ENCODE assay signal across 23 mouse cellular contexts in the genomic region with DNA sequence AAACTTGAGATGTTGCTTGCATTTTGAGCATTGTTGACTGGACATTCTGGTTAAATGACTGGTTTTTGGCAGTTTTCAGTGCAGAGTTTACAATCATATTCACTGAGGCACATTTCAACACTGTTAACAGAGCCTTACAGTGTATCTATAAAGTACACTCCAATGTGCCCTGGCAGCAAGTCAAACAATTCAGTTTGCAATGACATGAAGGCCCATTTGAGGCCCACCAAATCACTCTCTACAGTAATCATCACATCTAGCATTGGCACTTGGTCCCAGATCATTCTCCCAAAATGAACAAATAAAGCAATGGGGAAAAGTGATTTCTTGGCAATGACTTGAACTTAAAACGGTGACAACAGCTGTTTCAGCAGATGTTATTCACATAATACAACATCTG.
A peak's percentile ranks its signal among the peaks of the same experiment; 100 is the strongest.
DNase-seq lines count a peak whose midpoint lies in the region; ATAC-seq lines count a peak whose summit lies in the region.
"Had no signal": no experiment of that assay in that cellular context is flagged by ENCODE, and none has a peak within 500 bp of the region (broad histone marks: within the 10 kb centered on the region; RNA-seq: fewer than 3 reads in every experiment).

No protein-coding gene starts in this region.

- peak; percentile 10 for DNase-seq in embryonic facial prominence, embryonic 14.5 days (ENCODE audit: low spot score)
- DNase-seq in embryonic facial prominence, embryonic 10.5 days (ENCODE audit: low spot score), result no peak
- no peak for DNase-seq in neural tube, embryonic 10.5 days (ENCODE audit: extremely low spot score, low spot score)
- DNase-seq in urinary bladder, postnatal 4 days (ENCODE audit: low spot score in 2 of 2), result no peak
- DNase-seq: adrenal gland, adult 8-10 months; adrenal gland, postnatal 14 days; adrenal gland, postnatal 36 days; B cell, adult 2 months; cerebellum, adult 11 months; cerebellum, adult 18-20 months; cerebellum, adult 8-10 months; cerebellum, adult 9-11 months; cerebellum, postnatal 14 days; forebrain, postnatal 0 days had no signal

- no peak overlapping the region for H3K9ac ChIP-seq in embryonic facial prominence, embryonic 14.5 days (ENCODE audit: low read depth, low read length)
- H3K9ac ChIP-seq in neural tube, embryonic 14.5 days (replicated peaks; ENCODE audit: low read depth, low read length), result no peak overlapping the region
- H3K9ac ChIP-seq: embryonic facial prominence, embryonic 13.5 days; forebrain, embryonic 13.5 days; forebrain, embryonic 15.5 days; forebrain, postnatal 0 days had no signal

- no peak overlapping the region for H3K27ac ChIP-seq in embryonic facial prominence, embryonic 14.5 days (replicated peaks; ENCODE audit: low read depth, low read length)
- no peak overlapping the region for H3K27ac ChIP-seq in embryonic facial prominence, embryonic 10.5 days (replicated peaks)
- no peak overlapping the region for H3K27ac ChIP-seq in neural tube, embryonic 14.5 days (ENCODE audit: low read depth, low read length)
- H3K27ac ChIP-seq: embryonic facial prominence, embryonic 13.5 days; forebrain, embryonic 13.5 days; forebrain, embryonic 15.5 days had no signal

- H3K9me3 ChIP-seq in embryonic facial prominence, embryonic 14.5 days (ENCODE audit: control insufficient read depth, low read length), result peaks cover 7% of the 10 kb centered on the region; the same call in 1 of the 2 replicates
- H3K9me3 ChIP-seq in embryonic facial prominence, embryonic 10.5 days, result peaks cover 9% of the 10 kb centered on the region; the same call in 1 of the 2 replicates
- no peaks in the 10 kb centered on the region for H3K9me3 ChIP-seq in neural tube, embryonic 14.5 days (ENCODE audit: control insufficient read depth, low read length)

- H3K27me3 ChIP-seq in embryonic facial prominence, embryonic 14.5 days (replicated peaks; ENCODE audit: control insufficient read depth, insufficient read depth, low read length), result no peaks in the 10 kb centered on the region
- H3K27me3 ChIP-seq in embryonic facial prominence, embryonic 10.5 days (replicated peaks; ENCODE audit: low read depth, poor library complexity, severe bottlenecking), result no peaks in the 10 kb centered on the region
- no peaks in the 10 kb centered on the region for H3K27me3 ChIP-seq in neural tube, embryonic 14.5 days (ENCODE audit: control insufficient read depth, insufficient read depth, low read length)
- H3K27me3 ChIP-seq: CH12.LX; embryonic facial prominence, embryonic 13.5 days; forebrain, embryonic 13.5 days; forebrain, embryonic 15.5 days; Patski had no signal

- WGBS in embryonic facial prominence, embryonic 14.5 days, result 59% methylated on average over 1 of the region's 1 CpGs
- 85% methylated on average over 1 of the region's 1 CpGs for WGBS in embryonic facial prominence, embryonic 10.5 days
- WGBS in neural tube, embryonic 14.5 days, result 59% methylated on average over 1 of the region's 1 CpGs

- H3K4me2 ChIP-seq in embryonic facial prominence, embryonic 14.5 days (ENCODE audit: low read depth, low read length), result no peak overlapping the region
- no peak overlapping the region for H3K4me2 ChIP-seq in neural tube, embryonic 14.5 days (ENCODE audit: low read depth, low read length)
- H3K4me2 ChIP-seq: embryonic facial prominence, embryonic 13.5 days; forebrain, embryonic 13.5 days; forebrain, embryonic 15.5 days had no signal

- no peaks in the 10 kb centered on the region for H3K4me1 ChIP-seq in embryonic facial prominence, embryonic 14.5 days (ENCODE audit: control insufficient read depth, insufficient read depth, low read length)
- H3K4me1 ChIP-seq in embryonic facial prominence, embryonic 10.5 days, result no peaks in the 10 kb centered on the region
- H3K4me1 ChIP-seq in neural tube, embryonic 14.5 days (ENCODE audit: control insufficient read depth, insufficient read depth, low read length), result no peaks in the 10 kb centered on the region
- H3K4me1 ChIP-seq: embryonic facial prominence, embryonic 13.5 days; forebrain, embryonic 13.5 days; forebrain, embryonic 15.5 days had no signal

- no peak overlapping the region for H3K4me3 ChIP-seq in embryonic facial prominence, embryonic 14.5 days (ENCODE audit: low read depth, low read length)
- no peak overlapping the region for H3K4me3 ChIP-seq in embryonic facial prominence, embryonic 10.5 days
- H3K4me3 ChIP-seq in neural tube, embryonic 14.5 days (ENCODE audit: low read depth, low read length), result no peak overlapping the region
- H3K4me3 ChIP-seq: embryonic facial prominence, embryonic 13.5 days; forebrain, embryonic 13.5 days; forebrain, embryonic 15.5 days had no signal

- no peaks in the 10 kb centered on the region for H3K36me3 ChIP-seq in embryonic facial prominence, embryonic 14.5 days (ENCODE audit: control insufficient read depth, insufficient read depth, low read length)
- H3K36me3 ChIP-seq in embryonic facial prominence, embryonic 10.5 days (replicated peaks), result no peaks in the 10 kb centered on the region
- H3K36me3 ChIP-seq in neural tube, embryonic 14.5 days (ENCODE audit: control insufficient read depth, insufficient read depth, low read length), result no peaks in the 10 kb centered on the region
- H3K36me3 ChIP-seq: embryonic facial prominence, embryonic 13.5 days; forebrain, embryonic 15.5 days; G1E had no signal

- ATAC-seq in embryonic facial prominence, embryonic 14.5 days (ENCODE audit: low read depth), result no peak
- peak; percentile 65 for ATAC-seq in neural tube, embryonic 14.5 days (ENCODE audit: low read depth)
- ATAC-seq: activated CD4-positive, CD25-positive, alpha-beta regulatory T cell, adult 4 months; CD4-positive, CD25-positive, alpha-beta regulatory T cell, adult 4 months; forebrain, embryonic 13.5 days; forebrain, embryonic 15.5 days; forebrain, postnatal 0 days; Patski had no signal
